Comparison of ENCODE assay signal across 22 mouse cellular contexts in genomic region chr4:47774664-47775063, GRCm38 (mm10).
DNase-seq lines count a peak whose midpoint lies in the region; ATAC-seq and TF ChIP-seq lines count a peak whose summit lies in the region.
"Had no signal": no experiment of that assay in that cellular context is flagged by ENCODE, and none has a peak within 500 bp of the region (broad histone marks: within the 10 kb centered on the region; RNA-seq: fewer than 3 reads in every experiment).

No protein-coding gene starts in this region.

- H3K9ac ChIP-seq in embryonic facial prominence, embryonic 14.5 days (ENCODE audit: low read depth, low read length) = no peak overlapping the region
- H3K9ac ChIP-seq in lung, embryonic 14.5 days = no peak overlapping the region
- no peak overlapping the region for H3K9ac ChIP-seq in lung, embryonic 15.5 days
- H3K9ac ChIP-seq in lung, embryonic 16.5 days (ENCODE audit: low read length) = no peak overlapping the region

- no peak overlapping the region for H3K4me3 ChIP-seq in embryonic facial prominence, embryonic 14.5 days (ENCODE audit: low read depth, low read length)
- H3K4me3 ChIP-seq in embryonic facial prominence, embryonic 10.5 days = no peak overlapping the region
- H3K4me3 ChIP-seq in lung, embryonic 14.5 days (ENCODE audit: low read depth, low read length) = no peak overlapping the region
- no peak overlapping the region for H3K4me3 ChIP-seq in lung, embryonic 15.5 days
- no peak overlapping the region for H3K4me3 ChIP-seq in lung, embryonic 16.5 days (ENCODE audit: low read length)

- no peak for ATAC-seq in embryonic facial prominence, embryonic 14.5 days (ENCODE audit: low read depth)
- peak; percentile 54 for ATAC-seq in lung, embryonic 14.5 days (ENCODE audit: insufficient read depth)
- ATAC-seq in lung, embryonic 15.5 days (ENCODE audit: borderline replicate concordance, extremely low read depth, low FRiP score, low TSS enrichment) = peak; percentile 57; the same call in 1 of the 2 replicates
- peak; percentile 34; the same call in 1 of the 2 replicates for ATAC-seq in lung, embryonic 16.5 days (ENCODE audit: low read depth)
- ATAC-seq: activated CD4-positive, CD25-positive, alpha-beta regulatory T cell, adult 4 months; CD4-positive, CD25-positive, alpha-beta regulatory T cell, adult 4 months; Patski had no signal

- H3K27me3 ChIP-seq in embryonic facial prominence, embryonic 14.5 days (replicated peaks; ENCODE audit: control insufficient read depth, insufficient read depth, low read length) = no peaks in the 10 kb centered on the region
- no peaks in the 10 kb centered on the region for H3K27me3 ChIP-seq in embryonic facial prominence, embryonic 10.5 days (replicated peaks; ENCODE audit: low read depth, poor library complexity, severe bottlenecking)
- H3K27me3 ChIP-seq in lung, embryonic 14.5 days (ENCODE audit: insufficient read depth, low read length) = no peaks in the 10 kb centered on the region
- no peaks in the 10 kb centered on the region for H3K27me3 ChIP-seq in lung, embryonic 15.5 days
- H3K27me3 ChIP-seq in lung, embryonic 16.5 days (ENCODE audit: control insufficient read depth, insufficient read depth, low read depth, low read length) = no peaks in the 10 kb centered on the region
- H3K27me3 ChIP-seq: CH12.LX, Patski had no signal

- H3K27ac ChIP-seq in embryonic facial prominence, embryonic 14.5 days (replicated peaks; ENCODE audit: low read depth, low read length) = no peak overlapping the region
- H3K27ac ChIP-seq in embryonic facial prominence, embryonic 10.5 days (replicated peaks) = no peak overlapping the region
- no peak overlapping the region for H3K27ac ChIP-seq in lung, embryonic 14.5 days (ENCODE audit: low read depth)
- H3K27ac ChIP-seq in lung, embryonic 15.5 days = no peak overlapping the region
- H3K27ac ChIP-seq in lung, embryonic 16.5 days (ENCODE audit: low read length) = no peak overlapping the region

- no peak for TF ChIP-seq CTCF in lung, embryonic 14.5 days (IDR thresholded peaks at IDR 0.05; ENCODE audit: low read depth)

- 72% methylated on average over 5 of the region's 5 CpGs for WGBS in embryonic facial prominence, embryonic 14.5 days
- 88% methylated on average over 5 of the region's 5 CpGs for WGBS in embryonic facial prominence, embryonic 10.5 days
- WGBS in lung, embryonic 14.5 days = 29% methylated on average over 5 of the region's 5 CpGs
- WGBS in lung, embryonic 15.5 days = 39% methylated on average over 5 of the region's 5 CpGs
- 39% methylated on average over 5 of the region's 5 CpGs for WGBS in lung, embryonic 16.5 days

- no peaks in the 10 kb centered on the region for H3K36me3 ChIP-seq in embryonic facial prominence, embryonic 14.5 days (ENCODE audit: control insufficient read depth, insufficient read depth, low read length)
- H3K36me3 ChIP-seq in embryonic facial prominence, embryonic 10.5 days (replicated peaks) = no peaks in the 10 kb centered on the region
- no peaks in the 10 kb centered on the region for H3K36me3 ChIP-seq in lung, embryonic 14.5 days (ENCODE audit: insufficient read depth)
- H3K36me3 ChIP-seq in lung, embryonic 15.5 days = no peaks in the 10 kb centered on the region
- no peaks in the 10 kb centered on the region for H3K36me3 ChIP-seq in lung, embryonic 16.5 days (ENCODE audit: control insufficient read depth, insufficient read depth, low read length)
- H3K36me3 ChIP-seq: G1E had no signal

- H3K4me2 ChIP-seq in embryonic facial prominence, embryonic 14.5 days (ENCODE audit: low read depth, low read length) = no peak overlapping the region
- H3K4me2 ChIP-seq in lung, embryonic 14.5 days = no peak overlapping the region
- no peak overlapping the region for H3K4me2 ChIP-seq in lung, embryonic 15.5 days
- H3K4me2 ChIP-seq in lung, embryonic 16.5 days (ENCODE audit: low read depth, low read length) = no peak overlapping the region

- DNase-seq in embryonic facial prominence, embryonic 14.5 days (ENCODE audit: low spot score) = peak; percentile 7
- no peak for DNase-seq in embryonic facial prominence, embryonic 10.5 days (ENCODE audit: low spot score)
- peak; percentile 51 for DNase-seq in lung, embryonic 14.5 days
- no peak for DNase-seq in lung, postnatal 14 days
- DNase-seq in lung, adult 18-20 months = no peak
- DNase-seq in lung, postnatal 10 days = no peak
- DNase-seq: adrenal gland, adult 2 months; adrenal gland, adult 8-10 months; adrenal gland, postnatal 10 days; adrenal gland, postnatal 14 days; adrenal gland, postnatal 25 days; adrenal gland, postnatal 36 days; B cell, adult 2 months; cerebellum, adult 11 months; cerebellum, adult 11-12 months had no signal

- H3K9me3 ChIP-seq in embryonic facial prominence, embryonic 14.5 days (ENCODE audit: control insufficient read depth, low read length) = 0 out of 2 replicates have a peak, but pooled peaks cover 4% of the 10 kb centered on the region
- no peaks in the 10 kb centered on the region for H3K9me3 ChIP-seq in embryonic facial prominence, embryonic 10.5 days
- no peaks in the 10 kb centered on the region for H3K9me3 ChIP-seq in lung, embryonic 14.5 days (ENCODE audit: low read depth, low read length)
- no peaks in the 10 kb centered on the region for H3K9me3 ChIP-seq in lung, embryonic 15.5 days
- no peaks in the 10 kb centered on the region for H3K9me3 ChIP-seq in lung, embryonic 16.5 days (ENCODE audit: control insufficient read depth, low read length)
- H3K9me3 ChIP-seq: G1E had no signal

- H3K4me1 ChIP-seq in embryonic facial prominence, embryonic 14.5 days (ENCODE audit: control insufficient read depth, insufficient read depth, low read length) = no peaks in the 10 kb centered on the region
- no peaks in the 10 kb centered on the region for H3K4me1 ChIP-seq in embryonic facial prominence, embryonic 10.5 days
- H3K4me1 ChIP-seq in lung, embryonic 14.5 days (ENCODE audit: insufficient read depth) = 0 out of 2 replicates have a peak, but pooled peaks cover 4% of the 10 kb centered on the region
- peaks cover 3% of the 10 kb centered on the region; the same call in 1 of the 2 replicates for H3K4me1 ChIP-seq in lung, embryonic 15.5 days
- H3K4me1 ChIP-seq in lung, embryonic 16.5 days (replicated peaks; ENCODE audit: control insufficient read depth, insufficient read depth, low read length) = no peaks in the 10 kb centered on the region

Comparison
In these comparisons a context has a peak if more than half of its experiments do, and no peak if none do; other contexts are left out.
1. DNase-seq: peak in embryonic facial prominence, embryonic 14.5 days (single experiment) and lung, embryonic 14.5 days (single experiment); none in embryonic facial prominence, embryonic 10.5 days (single experiment), lung, postnatal 14 days (single experiment), lung, adult 18-20 months (0 of 2) and lung, postnatal 10 days (single experiment).